Mouse (Mus musculus): ENCODE measurements around the gene Asic2. TPM values are rescaled to one million over a fixed set of nuclear protein-coding genes. Genes with fewer than 3 reads are reported as not detected.

The Asic2 gene
- polyA plus RNA-seq, 1 experiment from 2014 or later = 0.47 TPM

DNA sequence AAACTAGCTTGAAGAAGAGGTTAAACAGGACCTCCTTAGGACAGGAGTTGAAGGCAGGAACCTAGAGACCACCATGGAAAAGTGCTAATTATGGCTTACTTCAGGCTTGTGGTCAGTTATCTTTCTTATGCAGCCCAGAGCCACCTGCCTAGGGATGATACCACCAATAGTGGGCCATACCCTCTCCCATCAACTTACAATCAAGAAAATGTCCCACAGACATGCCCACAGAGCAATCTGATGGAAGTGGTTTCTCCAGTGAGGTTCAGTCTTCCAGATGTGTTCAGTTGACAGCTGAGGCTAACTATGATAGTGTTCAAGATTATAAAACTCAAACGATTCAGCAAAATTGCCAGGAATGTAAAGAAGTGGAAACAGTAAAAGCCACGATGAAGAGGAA is 1124.8 kb downstream of the Asic2 start:
- ATAC-seq (ENCODE audit: low FRiP score, low TSS enrichment) (no peak), DNase-seq (ENCODE audit: low spot score) (no peak)
- H3K4me2 ChIP-seq (replicated peaks; ENCODE audit: low read depth) = no peak overlapping the region
- no peak overlapping the region for H3K27ac ChIP-seq (replicated peaks)
- TF ChIP-seq CTCF (IDR thresholded peaks at IDR 0.05; ENCODE audit: low read depth) = no peak
- TF ChIP-seq EP300 (optimal IDR thresholded peaks at IDR 0.05) = no peak
- 76% methylated on average over 2 of the region's 2 CpGs for WGBS
- H3K9ac ChIP-seq (ENCODE audit: low read length) = no peak overlapping the region
- no peaks in the 10 kb centered on the region for H3K4me1 ChIP-seq (replicated peaks; ENCODE audit: control insufficient read depth, insufficient read depth)
- H3K27me3 ChIP-seq (ENCODE audit: control insufficient read depth, insufficient read depth, low read length) = no peaks in the 10 kb centered on the region
- no peak overlapping the region for H3K4me3 ChIP-seq (ENCODE audit: low read depth, low read length)
- no peaks in the 10 kb centered on the region for H3K36me3 ChIP-seq (ENCODE audit: control insufficient read depth, insufficient read depth, low read length)
- H3K9me3 ChIP-seq (ENCODE audit: control insufficient read depth, low read length) = no peaks in the 10 kb centered on the region

DNA sequence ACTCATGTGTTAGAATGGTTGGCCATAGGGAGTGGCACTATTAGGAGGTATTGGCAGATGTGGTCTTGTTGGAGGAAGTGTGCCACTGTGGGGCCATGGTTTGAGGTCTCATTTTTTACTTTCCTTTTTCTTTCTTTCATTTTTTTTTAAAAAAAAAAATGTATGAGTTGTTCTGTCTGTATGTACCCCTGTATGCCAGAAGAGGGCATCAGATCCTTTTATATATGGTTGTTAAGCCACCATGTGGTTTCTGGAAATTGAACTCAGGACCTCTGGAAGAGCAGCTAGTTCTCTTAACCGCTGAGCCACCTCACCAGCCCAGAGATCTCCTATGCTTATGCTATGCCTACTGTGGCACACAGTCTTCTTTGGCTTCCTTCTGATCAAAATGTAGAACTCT is 1129.5 kb downstream of the Asic2 start:
- ATAC-seq (ENCODE audit: low FRiP score, low TSS enrichment) = no peak
- H3K4me3 ChIP-seq (ENCODE audit: low read depth, low read length) = no peak overlapping the region
- no peaks in the 10 kb centered on the region for H3K4me1 ChIP-seq (replicated peaks; ENCODE audit: control insufficient read depth, insufficient read depth)

DNA sequence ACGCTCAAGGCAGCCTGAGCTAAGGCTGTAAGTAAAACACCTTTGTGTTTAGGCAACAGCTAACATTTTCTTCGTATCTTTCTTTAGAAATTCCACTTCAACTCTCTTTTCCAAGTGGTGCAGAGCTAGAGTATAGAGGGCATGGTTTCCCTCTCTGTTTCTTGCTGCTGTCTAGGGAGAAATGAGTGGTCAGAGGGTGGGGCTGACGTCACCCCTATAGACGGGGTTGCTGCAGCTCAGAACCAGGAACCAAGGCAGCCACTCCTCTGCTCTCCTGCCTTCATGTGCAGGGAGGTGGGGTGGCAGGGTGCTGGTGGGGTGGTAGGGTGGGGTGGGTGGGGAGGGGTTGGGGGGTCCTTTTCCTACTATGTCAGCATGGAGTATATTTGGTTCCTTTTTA is 1132.4 kb downstream of the Asic2 start:
- Histone ChIP-seq H3K36me3 (ENCODE audit: control insufficient read depth, insufficient read depth, low read length) (no peaks in the 10 kb centered on the region), H3K9me3 (ENCODE audit: control insufficient read depth, low read length) (no peaks in the 10 kb centered on the region), H3K9ac (ENCODE audit: low read length) (no peak overlapping the region), H3K4me2 (replicated peaks; ENCODE audit: low read depth) (no peak overlapping the region), H3K27me3 (ENCODE audit: control insufficient read depth, insufficient read depth, low read length) (no peaks in the 10 kb centered on the region), H3K27ac (replicated peaks) (0 out of 2 replicates have a peak overlapping the region, but pooled peaks have one; percentile 4), H3K4me3 (ENCODE audit: low read depth, low read length) (no peak overlapping the region), H3K4me1 (replicated peaks; ENCODE audit: control insufficient read depth, insufficient read depth) (no peaks in the 10 kb centered on the region)
- DNase-seq (ENCODE audit: low spot score) (peak; percentile 58), ATAC-seq (ENCODE audit: low FRiP score, low TSS enrichment) (peak; percentile 89)
- WGBS = 37% methylated on average over 4 of the region's 4 CpGs
- TF ChIP-seq CTCF (IDR thresholded peaks at IDR 0.05; ENCODE audit: low read depth) (no peak), EP300 (optimal IDR thresholded peaks at IDR 0.05) (no peak)

More for the DNA sequence above, 1129.5 kb downstream of the Asic2 start:
- no peak for TF ChIP-seq EP300 (optimal IDR thresholded peaks at IDR 0.05)
- peak; percentile 36 for TF ChIP-seq CTCF (IDR thresholded peaks at IDR 0.05; ENCODE audit: low read depth)
- WGBS = 77% methylated on average over 1 of the region's 1 CpGs
- no peaks in the 10 kb centered on the region for H3K36me3 ChIP-seq (ENCODE audit: control insufficient read depth, insufficient read depth, low read length)
- H3K4me2 ChIP-seq (replicated peaks; ENCODE audit: low read depth) = no peak overlapping the region
- H3K27ac ChIP-seq (replicated peaks) = no peak overlapping the region
- H3K9ac ChIP-seq (ENCODE audit: low read length) = no peak overlapping the region
- no peaks in the 10 kb centered on the region for H3K27me3 ChIP-seq (ENCODE audit: control insufficient read depth, insufficient read depth, low read length)
- no peak for DNase-seq (ENCODE audit: low spot score)
- no peaks in the 10 kb centered on the region for H3K9me3 ChIP-seq (ENCODE audit: control insufficient read depth, low read length)

DNA sequence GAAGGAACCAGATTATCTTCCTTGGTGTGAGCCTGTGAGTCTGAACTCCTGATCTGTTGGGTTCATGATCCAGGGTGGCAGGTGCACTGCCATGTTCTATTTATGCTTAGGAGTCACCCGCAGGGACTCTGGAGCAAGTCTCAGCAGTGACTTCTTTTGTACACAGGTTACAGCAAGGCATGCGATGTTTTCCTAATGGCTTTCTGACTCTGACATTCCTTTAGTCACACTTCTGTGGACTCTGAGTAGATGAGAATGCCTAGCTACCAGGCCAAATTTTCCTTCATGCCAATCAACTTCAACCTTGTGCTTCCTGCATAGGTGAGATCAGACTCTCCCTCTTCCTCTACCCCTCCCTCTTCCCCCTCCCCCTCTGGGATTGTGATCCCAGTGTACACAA is 1132.9 kb downstream of the Asic2 start:
- DNase-seq (ENCODE audit: low spot score) (no peak), ATAC-seq (ENCODE audit: low FRiP score, low TSS enrichment) (peak; percentile 73)
- 58% methylated on average over 2 of the region's 2 CpGs for WGBS

More for the DNA sequence above, 1132.9 kb downstream of the Asic2 start:
- no peak overlapping the region for H3K27ac ChIP-seq (replicated peaks)
- no peaks in the 10 kb centered on the region for H3K27me3 ChIP-seq (ENCODE audit: control insufficient read depth, insufficient read depth, low read length)
- H3K4me2 ChIP-seq (replicated peaks; ENCODE audit: low read depth) = no peak overlapping the region
- no peaks in the 10 kb centered on the region for H3K36me3 ChIP-seq (ENCODE audit: control insufficient read depth, insufficient read depth, low read length)
- no peak overlapping the region for H3K4me3 ChIP-seq (ENCODE audit: low read depth, low read length)
- H3K4me1 ChIP-seq (replicated peaks; ENCODE audit: control insufficient read depth, insufficient read depth) = no peaks in the 10 kb centered on the region
- TF ChIP-seq EP300 (optimal IDR thresholded peaks at IDR 0.05) (no peak), CTCF (IDR thresholded peaks at IDR 0.05; ENCODE audit: low read depth) (no peak)
- no peaks in the 10 kb centered on the region for H3K9me3 ChIP-seq (ENCODE audit: control insufficient read depth, low read length)
- H3K9ac ChIP-seq (ENCODE audit: low read length) = no peak overlapping the region

Other genes starting within 250 kb of the Asic2 start
- 0.04 TPM in 1 of 2 replicates, not detected in the other for gene 5530401A14Rik, start 107.8 kb downstream of the Asic2 start, polyA plus RNA-seq (2015; fragmentation: Nextera tagmentation; extraction: Ambion mirVana)
- gene Ccl2, start 67.1 kb upstream of the Asic2 start, polyA plus RNA-seq (2015; fragmentation: Nextera tagmentation; extraction: Ambion mirVana) = 3.2 and 3.3 TPM in 2 replicates
- gene Gm17268, start 70.1 kb upstream of the Asic2 start, polyA plus RNA-seq (2015; fragmentation: Nextera tagmentation; extraction: Ambion mirVana) = not detected in 2 replicates
- 2.7 and 2.9 TPM in 2 replicates for gene Ccl7, start 77.3 kb upstream of the Asic2 start, polyA plus RNA-seq (2015; fragmentation: Nextera tagmentation; extraction: Ambion mirVana)
- 16.5 and 16.7 TPM in 2 replicates for gene Ccl11, start 89.4 kb upstream of the Asic2 start, polyA plus RNA-seq (2015; fragmentation: Nextera tagmentation; extraction: Ambion mirVana)
- gene Ccl12, start 133.4 kb upstream of the Asic2 start, polyA plus RNA-seq (2015; fragmentation: Nextera tagmentation; extraction: Ambion mirVana) = 7.3 and 15.5 TPM in 2 replicates
- not detected in 2 replicates for gene Ccl8, start 146.7 kb upstream of the Asic2 start, polyA plus RNA-seq (2015; fragmentation: Nextera tagmentation; extraction: Ambion mirVana)

Data from stomach, postnatal 0 days (tissue).